Mouse (Mus musculus) intestine, postnatal 0 days (tissue): ENCODE data around the gene Adamts14. TPM values are rescaled to one million over a fixed set of nuclear protein-coding genes. Genes with fewer than 3 reads are reported as not detected.
A peak's percentile ranks its signal among the peaks of the same experiment; 100 is the strongest.

Source experiments
- ATAC-seq: fragments of 200-750 bp; cut with Nextera tagmentation; 2 replicates; pipeline ENCODE4 v1.8.0; 2017; ENCODE audit warnings: mild to moderate bottlenecking, moderate TSS enrichment, moderate library complexity
- H3K27ac ChIP-seq: fragments of 300-500 bp; sonication (generic); 2 replicates; pipeline ENCODE4 v1.5.1; 2014; ENCODE audit warnings: mild to moderate bottlenecking, low read depth, low read length, moderate library complexity
- H3K27me3 ChIP-seq: fragments of 300-500 bp; sonication (generic); replicated peaks from 2 replicates; pipeline ENCODE4 v1.6.1; 2014; ENCODE audit warnings: low read length, mixed read lengths; ENCODE audit not compliant: control insufficient read depth, insufficient read depth
- H3K36me3 ChIP-seq: fragments of 300-500 bp; sonication (generic); 2 replicates; pipeline ENCODE4 v1.6.1; 2014; ENCODE audit warnings: mild to moderate bottlenecking, moderate library complexity; ENCODE audit not compliant: control insufficient read depth, insufficient read depth
- H3K4me1 ChIP-seq: fragments of 300-500 bp; sonication (generic); replicated peaks from 2 replicates; pipeline ENCODE4 v1.6.1; 2014; ENCODE audit warnings: antibody characterized with exemption, low read length, mixed read lengths; ENCODE audit not compliant: control insufficient read depth, insufficient read depth
- H3K4me2 ChIP-seq: fragments of 300-500 bp; sonication (generic); replicated peaks from 2 replicates; pipeline ENCODE4 v1.6.1; 2014; ENCODE audit warnings: low read depth, mild to moderate bottlenecking, moderate library complexity
- H3K4me3 ChIP-seq: fragments of 300-500 bp; sonication (generic); 2 replicates; pipeline ENCODE4 v1.5.1; 2014; ENCODE audit warnings: low read depth, low read length
- H3K9ac ChIP-seq: fragments of 300-500 bp; sonication (generic); 2 replicates; pipeline ENCODE4 v1.6.1; 2014; ENCODE audit warnings: mild to moderate bottlenecking, low read depth, low read length
- H3K9me3 ChIP-seq: fragments of 300-500 bp; sonication (generic); 2 replicates; pipeline ENCODE4 v1.6.1; 2016; ENCODE audit warnings: mixed run types; ENCODE audit not compliant: control insufficient read depth
- CTCF ChIP-seq: sonication (generic); IDR thresholded peaks from 2 replicates; pipeline ENCODE4 v1.5.1; 2016; ENCODE audit warnings: low read depth, mild to moderate bottlenecking, control low read depth, antibody characterized with exemption, moderate library complexity
- WGBS: fragments of 180-500 bp; shearing (Covaris S2); extraction: QIAGEN DNeasy Blood & Tissue Kit; methylation state at CpG from one replicate; pipeline ENCODE4 v1.1.7; 2014; 5-methylcytosine and 5-hydroxymethylcytosine counted together
- polyA plus RNA-seq: library from polyadenylated mRNA; unstranded; fragments of >200 nt; fragmentation: Nextera tagmentation; extraction: Ambion mirVana; gene quantifications from 2 replicates; pipeline ENCODE4 v1.2.1, GENCODE M21; 2015

The Adamts14 gene
- polyA plus RNA-seq, 1 experiment from 2014 or later: 0.73 TPM

DNA sequence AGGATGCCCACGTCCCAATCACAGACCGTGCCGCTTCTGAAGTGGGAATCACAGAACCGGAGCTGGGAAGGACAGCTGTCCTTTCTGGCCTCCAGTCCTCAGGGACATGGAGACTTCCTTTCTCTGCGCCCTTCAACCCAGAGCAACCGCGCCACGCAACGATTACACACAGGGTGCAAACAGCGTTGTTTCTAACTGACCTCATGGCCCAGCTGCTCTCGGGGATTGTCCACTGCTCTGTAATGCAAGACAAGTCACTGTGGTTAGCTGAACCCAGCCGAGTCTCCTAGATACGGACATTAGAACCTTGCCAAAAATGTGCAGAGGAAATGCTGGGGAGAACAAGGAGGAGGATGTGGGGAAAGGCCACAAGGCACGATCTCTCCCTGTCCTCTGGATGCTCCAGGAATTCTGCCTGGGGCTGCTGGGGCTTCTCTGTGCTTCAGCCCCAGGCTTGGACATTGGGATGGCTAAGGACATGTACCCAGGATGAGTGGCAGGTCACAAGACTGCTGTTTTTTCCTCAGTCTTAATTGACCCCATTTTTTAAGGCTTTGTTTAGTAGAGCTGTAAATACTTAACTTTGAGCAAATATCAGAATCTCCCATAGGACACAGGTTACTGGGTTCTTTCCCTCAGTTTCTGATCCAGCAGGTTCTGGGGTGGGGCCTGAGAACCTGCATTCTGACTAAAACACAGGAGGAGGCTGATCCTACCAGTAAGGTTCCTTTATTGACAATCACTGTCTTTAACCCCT, 4.9 kb upstream of the Adamts14 start:
- H3K4me2 ChIP-seq: no peak overlapping the region
- TF ChIP-seq CTCF: no peak
- H3K9ac ChIP-seq: no peak overlapping the region
- H3K27ac ChIP-seq: no peak overlapping the region
- WGBS: 44% methylated on average over 14 of the region's 14 CpGs
- peaks cover 6% of the 10 kb centered on the region for H3K27me3 ChIP-seq
- H3K4me1 ChIP-seq: no peaks in the 10 kb centered on the region
- no peaks in the 10 kb centered on the region for H3K36me3 ChIP-seq
- H3K4me3 ChIP-seq: no peak overlapping the region
- ATAC-seq: no peak
- H3K9me3 ChIP-seq: no peaks in the 10 kb centered on the region

DNA sequence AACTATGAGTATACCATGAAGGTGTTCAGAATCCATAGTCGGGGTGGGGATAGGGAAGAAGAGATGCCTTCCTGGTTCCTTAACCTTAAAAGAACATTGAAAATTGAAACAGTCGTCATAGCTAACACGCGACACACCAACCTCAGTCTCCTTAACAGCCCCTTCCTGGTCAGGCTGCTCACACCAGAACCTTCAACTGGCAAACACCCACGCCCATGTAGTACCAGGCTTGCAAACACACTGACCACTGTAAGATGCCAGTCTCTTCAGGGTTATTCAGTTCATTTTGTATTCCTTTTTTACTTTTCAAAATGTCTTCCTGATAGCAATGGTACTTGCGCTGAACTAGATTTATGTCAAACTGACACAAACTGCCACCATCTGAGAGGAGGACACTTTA, 3.8 kb upstream of the Adamts14 start:
- no peak for TF ChIP-seq CTCF
- Histone ChIP-seq H3K9ac (no peak overlapping the region), H3K36me3 (no peaks in the 10 kb centered on the region), H3K4me1 (no peaks in the 10 kb centered on the region; the same call in 1 of the 2 replicates), H3K4me2 (no peak overlapping the region), H3K27me3 (peaks cover 14% of the 10 kb centered on the region), H3K27ac (no peak overlapping the region), H3K9me3 (no peaks in the 10 kb centered on the region), H3K4me3 (no peak overlapping the region)
- ATAC-seq: no peak
- 94% methylated on average over 6 of the region's 6 CpGs for WGBS

DNA sequence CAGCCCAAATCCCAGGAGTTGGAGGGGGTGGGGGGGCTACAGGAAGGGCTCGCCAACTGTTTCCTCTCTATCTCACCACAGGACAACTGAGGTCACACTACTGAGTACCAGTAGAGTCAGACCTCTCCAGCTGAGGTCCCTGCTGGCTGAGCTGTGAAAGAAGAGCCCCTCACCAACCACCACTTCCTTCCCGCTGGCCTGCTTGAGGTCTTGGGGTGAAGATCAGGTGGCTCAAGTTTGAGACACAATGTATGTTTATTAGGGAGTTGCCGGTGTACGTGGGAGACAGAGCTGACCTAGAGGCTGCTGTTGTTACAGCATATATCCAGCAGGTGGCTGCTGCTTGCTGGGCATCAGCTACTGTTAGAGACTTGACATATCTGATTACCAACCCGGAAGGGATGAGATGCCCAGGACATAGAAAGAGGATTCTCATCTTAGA, 2.5 kb upstream of the Adamts14 start:
- Histone ChIP-seq H3K36me3 (no peaks in the 10 kb centered on the region), H3K27me3 (peaks cover 20% of the 10 kb centered on the region), H3K9ac (no peak overlapping the region), H3K4me3 (no peak overlapping the region), H3K9me3 (no peaks in the 10 kb centered on the region), H3K4me2 (no peak overlapping the region), H3K27ac (no peak overlapping the region), H3K4me1 (no peaks in the 10 kb centered on the region; the same call in 1 of the 2 replicates)
- 5% methylated on average over 5 of the region's 5 CpGs for WGBS
- ATAC-seq: peak; percentile 35; the same call in 1 of the 2 replicates
- peak; percentile 90 for TF ChIP-seq CTCF

DNA sequence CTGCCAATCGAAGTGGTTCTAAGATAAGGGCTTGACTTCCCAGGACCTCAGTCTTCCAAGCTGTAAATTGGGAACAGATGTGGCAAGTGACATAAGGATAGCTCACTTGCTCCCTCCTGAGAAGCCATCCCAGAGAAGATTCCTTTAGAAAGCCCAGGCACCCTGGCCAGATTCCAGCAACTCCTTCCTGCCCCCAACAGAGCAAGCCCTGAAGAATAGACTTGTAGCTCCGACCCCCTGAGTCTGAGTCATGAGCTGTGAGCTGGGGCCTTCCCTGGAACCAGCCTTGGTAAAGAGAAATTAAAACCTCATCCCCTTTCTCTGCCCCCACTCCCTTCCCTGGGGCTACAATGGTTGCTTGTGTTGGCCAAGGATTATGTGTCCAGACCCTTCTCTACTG, 1.3 kb upstream of the Adamts14 start:
- no peak overlapping the region for H3K27ac ChIP-seq
- ATAC-seq: no peak
- 59% methylated on average over 2 of the region's 2 CpGs for WGBS

DNA sequence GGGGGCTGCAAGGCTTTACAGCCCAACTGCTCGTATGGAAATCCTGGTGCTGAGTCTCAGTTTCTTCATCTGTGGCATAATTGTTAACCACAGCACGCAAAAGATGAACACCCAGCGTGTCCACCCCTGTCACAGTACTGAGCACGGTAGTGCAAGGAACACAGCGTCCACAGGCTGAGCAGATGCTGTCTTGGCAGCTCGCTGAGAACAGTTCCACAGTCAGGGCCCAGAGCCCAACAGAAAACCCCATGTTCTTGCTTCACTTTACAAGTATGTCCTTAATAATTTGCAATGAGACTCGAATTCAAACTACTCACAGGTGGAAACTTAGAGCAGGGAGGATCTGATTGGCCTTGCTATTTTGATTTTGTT, 592 bp upstream of the Adamts14 start:
- H3K36me3 ChIP-seq: no peaks in the 10 kb centered on the region
- no peak for ATAC-seq
- peak overlapping the region; percentile 39 for H3K4me3 ChIP-seq
- H3K27me3 ChIP-seq: peaks cover 20% of the 10 kb centered on the region
- TF ChIP-seq CTCF: no peak
- no peaks in the 10 kb centered on the region; the same call in 1 of the 2 replicates for H3K4me1 ChIP-seq
- 63% methylated on average over 7 of the region's 7 CpGs for WGBS
- H3K9ac ChIP-seq: no peak overlapping the region
- peak overlapping the region; percentile 87 for H3K4me2 ChIP-seq
- H3K9me3 ChIP-seq: no peaks in the 10 kb centered on the region
- H3K27ac ChIP-seq: no peak overlapping the region

More for the DNA sequence above, 1.3 kb upstream of the Adamts14 start:
- Histone ChIP-seq H3K4me3 (no peak overlapping the region), H3K4me2 (no peak overlapping the region), H3K4me1 (no peaks in the 10 kb centered on the region; the same call in 1 of the 2 replicates), H3K27me3 (peaks cover 20% of the 10 kb centered on the region), H3K9me3 (no peaks in the 10 kb centered on the region), H3K9ac (no peak overlapping the region), H3K36me3 (no peaks in the 10 kb centered on the region)
- no peak for TF ChIP-seq CTCF

DNA sequence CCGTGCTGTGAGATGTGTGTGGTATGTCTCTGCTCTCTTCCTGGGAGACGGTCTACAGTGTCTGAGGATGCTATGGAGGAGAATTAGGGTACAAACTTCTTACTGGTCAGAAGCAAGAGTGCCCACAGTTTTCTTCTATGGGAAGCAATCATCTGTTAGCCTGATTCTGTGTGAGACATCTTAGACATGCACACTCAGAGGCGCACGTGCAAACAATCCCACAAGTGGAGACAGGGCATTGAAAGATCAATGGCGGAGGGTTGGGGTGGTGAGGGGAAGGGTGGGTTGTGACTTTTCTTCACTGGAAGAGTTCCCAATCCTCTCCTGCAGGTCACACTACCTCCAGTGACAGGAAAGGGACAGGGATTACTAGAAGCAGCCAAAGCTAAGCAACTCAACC, 607 bp downstream of the Adamts14 start:
- H3K36me3 ChIP-seq: no peaks in the 10 kb centered on the region
- peak overlapping the region; percentile 87 for H3K4me2 ChIP-seq
- no peaks in the 10 kb centered on the region for H3K9me3 ChIP-seq
- 63% methylated on average over 5 of the region's 5 CpGs for WGBS
- no peak overlapping the region for H3K27ac ChIP-seq
- ATAC-seq: no peak
- no peak for TF ChIP-seq CTCF
- peaks cover 20% of the 10 kb centered on the region for H3K27me3 ChIP-seq
- peak overlapping the region; percentile 39 for H3K4me3 ChIP-seq
- peak overlapping the region; percentile 49; the same call in 1 of the 2 replicates for H3K9ac ChIP-seq
- H3K4me1 ChIP-seq: no peaks in the 10 kb centered on the region; the same call in 1 of the 2 replicates
